Comparison of ENCODE assay signal across 22 mouse cellular contexts in the genomic region with DNA sequence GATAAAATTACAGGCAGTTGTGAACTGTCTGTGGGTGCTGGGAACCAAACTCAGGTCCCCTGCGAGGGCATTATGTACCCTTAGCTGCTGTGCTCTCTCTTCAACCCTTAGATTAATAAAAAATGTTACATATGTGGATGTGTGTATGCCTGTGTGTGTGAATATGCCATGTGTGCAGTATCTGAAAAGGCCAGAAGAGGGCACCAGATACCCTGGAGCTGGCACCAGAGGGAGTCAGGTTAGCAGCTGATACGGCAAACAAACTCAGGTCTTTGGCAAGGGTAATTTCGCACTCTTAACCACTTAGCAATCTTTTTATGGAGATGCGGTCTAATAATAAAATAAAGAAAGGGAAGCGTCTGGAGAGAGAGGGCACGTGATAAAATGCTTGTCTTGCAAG. TPM values are rescaled to one million over a fixed set of nuclear protein-coding genes. Genes with fewer than 3 reads are reported as not detected.
DNase-seq lines count a peak whose midpoint lies in the region; ATAC-seq and TF ChIP-seq lines count a peak whose summit lies in the region.
"Had no signal": no experiment of that assay in that cellular context is flagged by ENCODE, and none has a peak within 500 bp of the region (broad histone marks: within the 10 kb centered on the region; RNA-seq: fewer than 3 reads in every experiment).

No protein-coding gene starts in this region.

- TF ChIP-seq POLR2A in bone marrow macrophage, adult 2 months (IDR thresholded peaks at IDR 0.05; ENCODE audit: borderline replicate concordance, low read depth, low read length): no peak

- 98% methylated on average over 6 of the region's 6 CpGs for WGBS in kidney, postnatal 0 days
- WGBS in midbrain, postnatal 0 days: 95% methylated on average over 6 of the region's 6 CpGs
- 97% methylated on average over 6 of the region's 6 CpGs for WGBS in midbrain, embryonic 15.5 days

- peaks cover 29% of the 10 kb centered on the region for H3K36me3 ChIP-seq in kidney, postnatal 0 days (ENCODE audit: insufficient read depth, low read length)
- H3K36me3 ChIP-seq in midbrain, postnatal 0 days (ENCODE audit: insufficient read depth, low read length): peaks cover 56% of the 10 kb centered on the region
- H3K36me3 ChIP-seq in midbrain, embryonic 15.5 days (replicated peaks): peaks cover 24% of the 10 kb centered on the region

- no peaks in the 10 kb centered on the region; the same call in 1 of the 2 replicates for H3K4me1 ChIP-seq in kidney, postnatal 0 days (replicated peaks; ENCODE audit: insufficient read depth, low read length)
- H3K4me1 ChIP-seq in midbrain, postnatal 0 days (ENCODE audit: insufficient read depth, low read length): no peaks in the 10 kb centered on the region
- H3K4me1 ChIP-seq in midbrain, embryonic 15.5 days: no peaks in the 10 kb centered on the region
- H3K4me1 ChIP-seq in bone marrow macrophage, adult 2 months (ENCODE audit: control insufficient read depth, insufficient read depth, low read length): no peaks in the 10 kb centered on the region
- H3K4me1 ChIP-seq: embryonic facial prominence, embryonic 10.5 days; limb, embryonic 10.5 days; lung, embryonic 15.5 days; megakaryocyte, embryonic 14.5 days; neural tube, embryonic 13.5 days had no signal

- no peaks in the 10 kb centered on the region for H3K27me3 ChIP-seq in kidney, postnatal 0 days (ENCODE audit: insufficient read depth, low read length)
- H3K27me3 ChIP-seq in midbrain, postnatal 0 days (ENCODE audit: insufficient read depth, low read length): no peaks in the 10 kb centered on the region
- no peaks in the 10 kb centered on the region for H3K27me3 ChIP-seq in midbrain, embryonic 15.5 days (replicated peaks)
- H3K27me3 ChIP-seq: lung, embryonic 15.5 days; neural tube, embryonic 13.5 days had no signal

- no peaks in the 10 kb centered on the region for H3K9me3 ChIP-seq in kidney, postnatal 0 days (replicated peaks; ENCODE audit: low read length)
- H3K9me3 ChIP-seq in midbrain, postnatal 0 days (ENCODE audit: low read length): no peaks in the 10 kb centered on the region
- H3K9me3 ChIP-seq in midbrain, embryonic 15.5 days: no peaks in the 10 kb centered on the region
- H3K9me3 ChIP-seq: limb, embryonic 10.5 days; lung, embryonic 15.5 days had no signal

- DNase-seq in CD4-positive, CD25-positive, alpha-beta regulatory T cell, adult 2 months (ENCODE audit: low read depth, low spot score): peak; percentile 46
- no peak for DNase-seq in kidney, postnatal 0 days (ENCODE audit: low spot score)
- DNase-seq in kidney, adult 11 months: no peak
- no peak for DNase-seq in midbrain, postnatal 0 days (ENCODE audit: low spot score)
- no peak for DNase-seq in urinary bladder, postnatal 14 days (ENCODE audit: low spot score)
- DNase-seq: adrenal gland, postnatal 14 days; cerebellum, postnatal 36 days; gastrocnemius, postnatal 10 days; heart, postnatal 4 days; kidney, postnatal 25 days; thymus, postnatal 25 days had no signal

- no peak overlapping the region for H3K4me2 ChIP-seq in kidney, postnatal 0 days (ENCODE audit: low read length)
- no peak overlapping the region for H3K4me2 ChIP-seq in midbrain, postnatal 0 days (ENCODE audit: low read depth, low read length, poor library complexity, severe bottlenecking)
- H3K4me2 ChIP-seq in midbrain, embryonic 15.5 days: no peak overlapping the region
- H3K4me2 ChIP-seq: heart, embryonic 11.5 days; lung, embryonic 15.5 days; neural tube, embryonic 13.5 days had no signal

- ATAC-seq in CD4-positive, CD25-positive, alpha-beta regulatory T cell, adult 4 months: no peak
- no peak for ATAC-seq in kidney, postnatal 0 days (replicated peaks; ENCODE audit: low FRiP score, low read depth)
- ATAC-seq in midbrain, postnatal 0 days (ENCODE audit: low FRiP score): no peak
- no peak for ATAC-seq in midbrain, embryonic 15.5 days (replicated peaks)
- ATAC-seq: inflammation-experienced regulatory T-cells, adult 6 months had no signal

- no peak overlapping the region for H3K4me3 ChIP-seq in kidney, postnatal 0 days (replicated peaks; ENCODE audit: low read depth, low read length)
- no peak overlapping the region for H3K4me3 ChIP-seq in midbrain, postnatal 0 days (ENCODE audit: low read depth, low read length)
- H3K4me3 ChIP-seq in midbrain, embryonic 15.5 days: no peak overlapping the region
- H3K4me3 ChIP-seq in bone marrow macrophage, adult 2 months (ENCODE audit: insufficient read depth, low read length): no peak overlapping the region
- H3K4me3 ChIP-seq: embryonic facial prominence, embryonic 10.5 days; erythroblast, embryonic 14.5 days; limb, embryonic 10.5 days; lung, embryonic 15.5 days; megakaryocyte, embryonic 14.5 days; neural tube, embryonic 13.5 days had no signal

- no peak overlapping the region for H3K9ac ChIP-seq in kidney, postnatal 0 days (ENCODE audit: low read depth, low read length)
- H3K9ac ChIP-seq in midbrain, postnatal 0 days (replicated peaks; ENCODE audit: low read length, poor library complexity, severe bottlenecking): no peak overlapping the region
- no peak overlapping the region for H3K9ac ChIP-seq in midbrain, embryonic 15.5 days
- H3K9ac ChIP-seq: lung, embryonic 15.5 days; neural tube, embryonic 13.5 days had no signal

- H3K27ac ChIP-seq in kidney, postnatal 0 days: no peak overlapping the region
- H3K27ac ChIP-seq in midbrain, postnatal 0 days (ENCODE audit: low read depth, low read length): no peak overlapping the region
- H3K27ac ChIP-seq in midbrain, embryonic 15.5 days: no peak overlapping the region
- H3K27ac ChIP-seq in bone marrow macrophage, adult 2 months (ENCODE audit: insufficient read depth, low read depth, low read length): no peak overlapping the region
- H3K27ac ChIP-seq: embryonic facial prominence, embryonic 10.5 days; limb, embryonic 10.5 days; lung, embryonic 15.5 days; neural tube, embryonic 13.5 days had no signal

- TF ChIP-seq CTCF in kidney, postnatal 0 days (IDR thresholded peaks at IDR 0.05; ENCODE audit: low read depth): peak; percentile 43; the same call in 1 of the 2 replicates
- peak; percentile 50 for TF ChIP-seq CTCF in midbrain, postnatal 0 days (IDR thresholded peaks at IDR 0.05)
- TF ChIP-seq CTCF in bone marrow macrophage, adult 2 months (IDR thresholded peaks at IDR 0.05; ENCODE audit: low read depth, low read length): peak; percentile 14; the same call in 1 of the 2 replicates

RNA-seq across cellular contexts. Expression of a gene that starts 12.3 kb away (rescaled TPM):
- polyA plus RNA-seq in CD4-positive, CD25-positive, alpha-beta regulatory T cell, adult 4 months (2017; shearing (Covaris generic)): under 1 TPM in 1 of 2 experiments, not detected in 1; 0.39 TPM
- 0.54 and 0.60 TPM in 2 replicates for polyA plus RNA-seq in kidney, postnatal 0 days (2015; fragmentation: Nextera tagmentation; extraction: Ambion mirVana)
- 0.09 TPM in 1 of 2 replicates, not detected in the other for total RNA-seq in midbrain, postnatal 0 days (2014; rRNA removed)
- 0.06 and 0.09 TPM in 2 replicates for polyA plus RNA-seq in midbrain, postnatal 0 days (2015; fragmentation: Nextera tagmentation; extraction: Ambion mirVana)
- polyA plus RNA-seq in midbrain, embryonic 15.5 days (2015; fragmentation: Nextera tagmentation; extraction: Ambion mirVana): 0.05 and 0.06 TPM in 2 replicates
- not detected in 2 replicates for polyA plus RNA-seq in bone marrow macrophage, adult 2 months (2012; ENCODE audit: insufficient read depth, insufficient read length, missing spikeins)
- polyA plus RNA-seq: erythroblast, embryonic 14.5 days had no signal

RNA-seq across cellular contexts. Expression of a gene that starts 21.0 kb away (rescaled TPM):
- polyA plus RNA-seq in CD4-positive, CD25-positive, alpha-beta regulatory T cell, adult 4 months (2017; shearing (Covaris generic)): 100 to 1,000 TPM in 1 of 2 experiments, 10 to 100 TPM in 1; 78.5 to 109 TPM
- polyA plus RNA-seq in kidney, postnatal 0 days (2015; fragmentation: Nextera tagmentation; extraction: Ambion mirVana): 15.3 and 17.4 TPM in 2 replicates
- 65.4 and 68.4 TPM in 2 replicates for total RNA-seq in midbrain, postnatal 0 days (2014; rRNA removed)
- 36.0 and 37.3 TPM in 2 replicates for polyA plus RNA-seq in midbrain, postnatal 0 days (2015; fragmentation: Nextera tagmentation; extraction: Ambion mirVana)
- 53.6 and 56.0 TPM in 2 replicates for polyA plus RNA-seq in midbrain, embryonic 15.5 days (2015; fragmentation: Nextera tagmentation; extraction: Ambion mirVana)
- 50.7 and 55.3 TPM in 2 replicates for polyA plus RNA-seq in bone marrow macrophage, adult 2 months (2012; ENCODE audit: insufficient read depth, insufficient read length, missing spikeins)

RNA-seq across cellular contexts. Expression of a gene that starts 41.8 kb away (rescaled TPM):
- 1 to 10 TPM; 2.6 to 5.2 TPM for polyA plus RNA-seq in CD4-positive, CD25-positive, alpha-beta regulatory T cell, adult 4 months (2017; shearing (Covaris generic))
- 205 and 224 TPM in 2 replicates for polyA plus RNA-seq in kidney, postnatal 0 days (2015; fragmentation: Nextera tagmentation; extraction: Ambion mirVana)
- total RNA-seq in midbrain, postnatal 0 days (2014; rRNA removed): 11.0 and 19.4 TPM in 2 replicates
- 116 and 124 TPM in 2 replicates for polyA plus RNA-seq in midbrain, postnatal 0 days (2015; fragmentation: Nextera tagmentation; extraction: Ambion mirVana)
- 108 and 113 TPM in 2 replicates for polyA plus RNA-seq in midbrain, embryonic 15.5 days (2015; fragmentation: Nextera tagmentation; extraction: Ambion mirVana)
- polyA plus RNA-seq in bone marrow macrophage, adult 2 months (2012; ENCODE audit: insufficient read depth, insufficient read length, missing spikeins): 521 and 566 TPM in 2 replicates

Comparison
In these comparisons a context has a peak if more than half of its experiments do, and no peak if none do; other contexts are left out.
1. RNA of a gene that starts 41.8 kb away (polyA plus RNA-seq): 521 to 566 TPM in bone marrow macrophage, adult 2 months, 205 to 224 TPM in kidney, postnatal 0 days, 116 to 124 TPM in midbrain, postnatal 0 days and 108 to 113 TPM in midbrain, embryonic 15.5 days; 2.6 to 5.2 TPM in CD4-positive, CD25-positive, alpha-beta regulatory T cell, adult 4 months; every median in the first group is over 10 times any median in the second.
2. Peak in every context shown above with its lines, with median percentiles within 50 percentile points of each other: CTCF ChIP-seq.